In genomic region chr17:26124560-26124959, GRCm38 (mm10) we compare ENCODE assay signal across 9 mouse cellular contexts. TPM values are rescaled to one million over a fixed set of nuclear protein-coding genes. Genes with fewer than 3 reads are reported as not detected.
DNase-seq lines count a peak whose midpoint lies in the region; ATAC-seq and TF ChIP-seq lines count a peak whose summit lies in the region.
"Had no signal": no experiment of that assay in that cellular context is flagged by ENCODE, and none has a peak within 500 bp of the region (broad histone marks: within the 10 kb centered on the region; RNA-seq: fewer than 3 reads in every experiment).

No protein-coding gene starts in this region.

- no peak for TF ChIP-seq POLR2A in lung, adult 2 months (IDR thresholded peaks at IDR 0.05; ENCODE audit: borderline replicate concordance, extremely low read depth, low read depth, low read length)

- no peak for ATAC-seq in lung, embryonic 15.5 days (ENCODE audit: borderline replicate concordance, extremely low read depth, low FRiP score, low TSS enrichment)
- ATAC-seq in forebrain, embryonic 11.5 days (replicated peaks; ENCODE audit: low FRiP score) = no peak
- ATAC-seq in limb, embryonic 13.5 days (ENCODE audit: low FRiP score, low read depth) = no peak
- ATAC-seq in stomach, embryonic 14.5 days (ENCODE audit: insufficient number of reproducible peaks, insufficient read depth, low FRiP score, low read depth) = no peak

- peak overlapping the region; percentile 90 for H3K4me3 ChIP-seq in lung, embryonic 15.5 days
- H3K4me3 ChIP-seq in lung, adult 2 months (replicated peaks; ENCODE audit: extremely low read depth, low read depth, low read length) = no peak overlapping the region
- H3K4me3 ChIP-seq in forebrain, embryonic 11.5 days (ENCODE audit: low read depth, low read length) = peak overlapping the region; percentile 79
- H3K4me3 ChIP-seq in limb, embryonic 13.5 days = peak overlapping the region; percentile 80
- peak overlapping the region; percentile 83 for H3K4me3 ChIP-seq in stomach, embryonic 14.5 days (ENCODE audit: low read depth, low read length)

- peaks cover 16% of the 10 kb centered on the region for H3K4me1 ChIP-seq in lung, embryonic 15.5 days
- H3K4me1 ChIP-seq in lung, adult 2 months (ENCODE audit: control insufficient read depth, insufficient read depth, low read length) = peaks cover 11% of the 10 kb centered on the region
- H3K4me1 ChIP-seq in forebrain, embryonic 11.5 days (replicated peaks; ENCODE audit: control insufficient read depth, insufficient read depth, low read length) = peaks cover 7% of the 10 kb centered on the region
- H3K4me1 ChIP-seq in limb, embryonic 13.5 days = peaks cover 18% of the 10 kb centered on the region
- peaks cover 7% of the 10 kb centered on the region; the same call in 1 of the 2 replicates for H3K4me1 ChIP-seq in stomach, embryonic 14.5 days (ENCODE audit: control insufficient read depth, insufficient read depth, low read length)

- peaks cover 30% of the 10 kb centered on the region for H3K36me3 ChIP-seq in lung, embryonic 15.5 days
- H3K36me3 ChIP-seq in forebrain, embryonic 11.5 days (ENCODE audit: control insufficient read depth, insufficient read depth, low read length) = peaks cover 6% of the 10 kb centered on the region; the same call in 1 of the 2 replicates
- peaks cover 46% of the 10 kb centered on the region for H3K36me3 ChIP-seq in limb, embryonic 13.5 days
- H3K36me3 ChIP-seq in stomach, embryonic 14.5 days (ENCODE audit: control insufficient read depth, insufficient read depth, low read length) = peaks cover 34% of the 10 kb centered on the region

- H3K27me3 ChIP-seq in lung, embryonic 15.5 days = peaks cover 4% of the 10 kb centered on the region; the same call in 1 of the 2 replicates
- H3K27me3 ChIP-seq in forebrain, embryonic 11.5 days (ENCODE audit: control insufficient read depth, insufficient read depth, low read length) = no peaks in the 10 kb centered on the region
- peaks cover 4% of the 10 kb centered on the region; the same call in 1 of the 2 replicates for H3K27me3 ChIP-seq in limb, embryonic 13.5 days
- H3K27me3 ChIP-seq in stomach, embryonic 14.5 days (ENCODE audit: control insufficient read depth, insufficient read depth, low read length) = no peaks in the 10 kb centered on the region

- H3K9ac ChIP-seq in lung, embryonic 15.5 days = peak overlapping the region; percentile 92
- no peak overlapping the region for H3K9ac ChIP-seq in forebrain, embryonic 11.5 days (ENCODE audit: low read length)
- peak overlapping the region; percentile 88 for H3K9ac ChIP-seq in limb, embryonic 13.5 days
- H3K9ac ChIP-seq in stomach, embryonic 14.5 days (replicated peaks; ENCODE audit: low read depth, low read length) = peak overlapping the region; percentile 62; the same call in 1 of the 2 replicates

- no peak for DNase-seq in lung, adult 2 months
- no peak for DNase-seq in forebrain, embryonic 11.5 days (ENCODE audit: low spot score)
- DNase-seq in thymus, postnatal 0 days (ENCODE audit: low spot score) = no peak
- DNase-seq in cerebellum, adult 9-10 months = no peak
- DNase-seq: adrenal gland, postnatal 25 days; kidney, postnatal 14 days had no signal

- H3K9me3 ChIP-seq in lung, embryonic 15.5 days = no peaks in the 10 kb centered on the region
- H3K9me3 ChIP-seq in forebrain, embryonic 11.5 days (ENCODE audit: control insufficient read depth, low read length) = no peaks in the 10 kb centered on the region
- no peaks in the 10 kb centered on the region for H3K9me3 ChIP-seq in limb, embryonic 13.5 days
- H3K9me3 ChIP-seq in stomach, embryonic 14.5 days (ENCODE audit: control insufficient read depth, low read depth, low read length) = no peaks in the 10 kb centered on the region

- TF ChIP-seq CTCF in lung, adult 2 months (IDR thresholded peaks at IDR 0.05; ENCODE audit: insufficient read depth, low read length) = no peak

- H3K27ac ChIP-seq in lung, embryonic 15.5 days = no peak overlapping the region
- no peak overlapping the region for H3K27ac ChIP-seq in forebrain, embryonic 11.5 days (ENCODE audit: low read depth, low read length)
- H3K27ac ChIP-seq in limb, embryonic 13.5 days = no peak overlapping the region
- no peak overlapping the region for H3K27ac ChIP-seq in stomach, embryonic 14.5 days (ENCODE audit: low read length)

- H3K4me2 ChIP-seq in lung, embryonic 15.5 days = peak overlapping the region; percentile 80
- peak overlapping the region; percentile 67 for H3K4me2 ChIP-seq in forebrain, embryonic 11.5 days (ENCODE audit: low read depth, low read length, severe bottlenecking)
- peak overlapping the region; percentile 90 for H3K4me2 ChIP-seq in limb, embryonic 13.5 days (replicated peaks)
- peak overlapping the region; percentile 51 for H3K4me2 ChIP-seq in stomach, embryonic 14.5 days (replicated peaks; ENCODE audit: low read depth, low read length)

- WGBS in lung, embryonic 15.5 days = 81% methylated on average over 7 of the region's 7 CpGs
- 80% methylated on average over 7 of the region's 7 CpGs for WGBS in lung, adult 2 months
- 95% methylated on average over 7 of the region's 7 CpGs for WGBS in forebrain, embryonic 11.5 days
- WGBS in limb, embryonic 13.5 days = 86% methylated on average over 7 of the region's 7 CpGs
- 88% methylated on average over 7 of the region's 7 CpGs for WGBS in stomach, embryonic 14.5 days

RNA-seq across cellular contexts. Expression of gene Mrpl28, which starts 1.3 kb away (rescaled TPM):
- polyA plus RNA-seq in lung, embryonic 15.5 days (2015; fragmentation: Nextera tagmentation; extraction: Ambion mirVana) = 209 and 210 TPM in 2 replicates
- polyA plus RNA-seq in lung, adult 2 months (2012; rRNA removed) = 43.4 and 46.7 TPM in 2 replicates
- 273 and 285 TPM in 2 replicates for polyA plus RNA-seq in forebrain, embryonic 11.5 days (2014; fragmentation: Nextera tagmentation; extraction: Ambion mirVana)
- polyA plus RNA-seq in limb, embryonic 13.5 days (2015; fragmentation: Nextera tagmentation; extraction: Ambion mirVana) = 193 and 199 TPM in 2 replicates
- polyA plus RNA-seq in stomach, embryonic 14.5 days (2014; fragmentation: Nextera tagmentation; extraction: Ambion mirVana) = 214 and 221 TPM in 2 replicates
- 158 and 161 TPM in 2 replicates for polyA plus RNA-seq in thymus, postnatal 0 days (2015; fragmentation: Nextera tagmentation; extraction: Ambion mirVana)

RNA-seq across cellular contexts. Expression of gene Tmem8, which starts 11.5 kb away (rescaled TPM):
- 1.9 and 2.7 TPM in 2 replicates for polyA plus RNA-seq in lung, embryonic 15.5 days (2015; fragmentation: Nextera tagmentation; extraction: Ambion mirVana)
- 60.0 and 65.3 TPM in 2 replicates for polyA plus RNA-seq in lung, adult 2 months (2012; rRNA removed)
- polyA plus RNA-seq in forebrain, embryonic 11.5 days (2014; fragmentation: Nextera tagmentation; extraction: Ambion mirVana) = 1.2 and 1.3 TPM in 2 replicates
- polyA plus RNA-seq in limb, embryonic 13.5 days (2015; fragmentation: Nextera tagmentation; extraction: Ambion mirVana) = 0.97 and 1.0 TPM in 2 replicates
- 2.9 and 3.9 TPM in 2 replicates for polyA plus RNA-seq in stomach, embryonic 14.5 days (2014; fragmentation: Nextera tagmentation; extraction: Ambion mirVana)
- 2.2 and 2.4 TPM in 2 replicates for polyA plus RNA-seq in thymus, postnatal 0 days (2015; fragmentation: Nextera tagmentation; extraction: Ambion mirVana)

RNA-seq across cellular contexts. Expression of gene Axin1, which starts 13.9 kb away (rescaled TPM):
- 16.5 and 18.9 TPM in 2 replicates for polyA plus RNA-seq in lung, embryonic 15.5 days (2015; fragmentation: Nextera tagmentation; extraction: Ambion mirVana)
- polyA plus RNA-seq in lung, adult 2 months (2012; rRNA removed) = 14.0 and 17.5 TPM in 2 replicates
- polyA plus RNA-seq in forebrain, embryonic 11.5 days (2014; fragmentation: Nextera tagmentation; extraction: Ambion mirVana) = 19.1 and 24.9 TPM in 2 replicates
- polyA plus RNA-seq in limb, embryonic 13.5 days (2015; fragmentation: Nextera tagmentation; extraction: Ambion mirVana) = 11.3 and 12.1 TPM in 2 replicates
- polyA plus RNA-seq in stomach, embryonic 14.5 days (2014; fragmentation: Nextera tagmentation; extraction: Ambion mirVana) = 10.5 and 12.9 TPM in 2 replicates
- polyA plus RNA-seq in thymus, postnatal 0 days (2015; fragmentation: Nextera tagmentation; extraction: Ambion mirVana) = 14.4 and 22.8 TPM in 2 replicates

RNA-seq across cellular contexts. Expression of gene Nme4, which starts 29.2 kb away (rescaled TPM):
- polyA plus RNA-seq in lung, embryonic 15.5 days (2015; fragmentation: Nextera tagmentation; extraction: Ambion mirVana) = 85.0 and 92.3 TPM in 2 replicates
- polyA plus RNA-seq in lung, adult 2 months (2012; rRNA removed) = 5.4 and 7.5 TPM in 2 replicates
- 74.6 and 89.6 TPM in 2 replicates for polyA plus RNA-seq in forebrain, embryonic 11.5 days (2014; fragmentation: Nextera tagmentation; extraction: Ambion mirVana)
- polyA plus RNA-seq in limb, embryonic 13.5 days (2015; fragmentation: Nextera tagmentation; extraction: Ambion mirVana) = 125 and 135 TPM in 2 replicates
- 90.7 and 96.5 TPM in 2 replicates for polyA plus RNA-seq in stomach, embryonic 14.5 days (2014; fragmentation: Nextera tagmentation; extraction: Ambion mirVana)
- polyA plus RNA-seq in thymus, postnatal 0 days (2015; fragmentation: Nextera tagmentation; extraction: Ambion mirVana) = 41.9 and 46.1 TPM in 2 replicates

RNA-seq across cellular contexts. Expression of gene Decr2, which starts 34.4 kb away (rescaled TPM):
- 32.3 and 34.0 TPM in 2 replicates for polyA plus RNA-seq in lung, embryonic 15.5 days (2015; fragmentation: Nextera tagmentation; extraction: Ambion mirVana)
- polyA plus RNA-seq in lung, adult 2 months (2012; rRNA removed) = 12.1 and 16.7 TPM in 2 replicates
- 22.5 and 24.6 TPM in 2 replicates for polyA plus RNA-seq in forebrain, embryonic 11.5 days (2014; fragmentation: Nextera tagmentation; extraction: Ambion mirVana)
- polyA plus RNA-seq in limb, embryonic 13.5 days (2015; fragmentation: Nextera tagmentation; extraction: Ambion mirVana) = 35.3 and 36.2 TPM in 2 replicates
- polyA plus RNA-seq in stomach, embryonic 14.5 days (2014; fragmentation: Nextera tagmentation; extraction: Ambion mirVana) = 34.9 and 40.4 TPM in 2 replicates
- 11.4 and 13.1 TPM in 2 replicates for polyA plus RNA-seq in thymus, postnatal 0 days (2015; fragmentation: Nextera tagmentation; extraction: Ambion mirVana)

Comparison
In these comparisons a context has a peak if more than half of its experiments do, and no peak if none do; other contexts are left out.
1. RNA of gene Tmem8, which starts 11.5 kb away (polyA plus RNA-seq): 60.0 to 65.3 TPM in lung, adult 2 months; 2.9 to 3.9 TPM in stomach, embryonic 14.5 days, 1.9 to 2.7 TPM in lung, embryonic 15.5 days, 2.2 to 2.4 TPM in thymus, postnatal 0 days, 1.2 to 1.3 TPM in forebrain, embryonic 11.5 days and 0.97 to 1.0 TPM in limb, embryonic 13.5 days; every median in the first group is over 10 times any median in the second.
2. Peak in every context shown above with its lines, with median percentiles within 50 percentile points of each other: H3K4me2 ChIP-seq.